Mouse (Mus musculus): ENCODE measurements around the gene Msh4. TPM values are rescaled to one million over a fixed set of nuclear protein-coding genes. Genes with fewer than 3 reads are reported as not detected.
A peak's percentile ranks its signal among the peaks of the same experiment; 100 is the strongest.

Msh4 gene
- polyA plus RNA-seq, 1 experiment, result 1.8 TPM

GRCm38 (mm10) chr3:153905251-153906135 is 445 bp downstream of the Msh4 start:
- H3K27me3 ChIP-seq (ENCODE audit: control insufficient read depth, insufficient read depth, low read length, poor library complexity, severe bottlenecking), result no peaks in the 10 kb centered on the region
- H3K27ac ChIP-seq (ENCODE audit: insufficient read depth, low read length), result peak overlapping the region; percentile 44; the same call in 1 of the 2 replicates
- peak overlapping the region; percentile 53 for H3K9ac ChIP-seq (ENCODE audit: low read depth, poor library complexity, severe bottlenecking)
- H3K4me3 ChIP-seq (ENCODE audit: low read depth, low read length), result peak overlapping the region; percentile 50
- H3K4me1 ChIP-seq (ENCODE audit: control insufficient read depth, insufficient read depth, low read length), result no peaks in the 10 kb centered on the region
- H3K9me3 ChIP-seq (replicated peaks; ENCODE audit: control insufficient read depth, insufficient read depth, low read length, poor library complexity, severe bottlenecking), result no peaks in the 10 kb centered on the region
- TF ChIP-seq EP300 (IDR thresholded peaks at IDR 0.05; ENCODE audit: insufficient read depth, low read depth, low read length), result peak; percentile 52; the same call in 1 of the 2 replicates
- TF ChIP-seq POLR2A (IDR thresholded peaks at IDR 0.05; ENCODE audit: insufficient read depth, low read length), result peak; percentile 55
- no peak for TF ChIP-seq CTCF (IDR thresholded peaks at IDR 0.05; ENCODE audit: low read depth, low read length)
- H3K36me3 ChIP-seq (ENCODE audit: control insufficient read depth, insufficient read depth, low read length, poor library complexity, severe bottlenecking), result peaks cover 45% of the 10 kb centered on the region

GRCm38 (mm10) chr3:153904586-153904985 is 1.4 kb downstream of the Msh4 start:
- Histone ChIP-seq H3K4me3 (ENCODE audit: low read depth, low read length) (no peak overlapping the region), H3K27me3 (ENCODE audit: control insufficient read depth, insufficient read depth, low read length, poor library complexity, severe bottlenecking) (no peaks in the 10 kb centered on the region), H3K27ac (ENCODE audit: insufficient read depth, low read length) (no peak overlapping the region), H3K9ac (ENCODE audit: low read depth, poor library complexity, severe bottlenecking) (peak overlapping the region; percentile 53; the same call in 1 of the 2 replicates), H3K36me3 (ENCODE audit: control insufficient read depth, insufficient read depth, low read length, poor library complexity, severe bottlenecking) (peaks cover 36% of the 10 kb centered on the region), H3K4me1 (ENCODE audit: control insufficient read depth, insufficient read depth, low read length) (no peaks in the 10 kb centered on the region), H3K9me3 (replicated peaks; ENCODE audit: control insufficient read depth, insufficient read depth, low read length, poor library complexity, severe bottlenecking) (no peaks in the 10 kb centered on the region)
- TF ChIP-seq EP300 (IDR thresholded peaks at IDR 0.05; ENCODE audit: insufficient read depth, low read depth, low read length) (no peak), CTCF (IDR thresholded peaks at IDR 0.05; ENCODE audit: low read depth, low read length) (peak; percentile 92)

GRCm38 (mm10) chr3:153902595-153902994 is 3.3 kb downstream of the Msh4 start:
- H3K4me3 ChIP-seq (ENCODE audit: low read depth, low read length), result no peak overlapping the region
- no peak overlapping the region for H3K9ac ChIP-seq (ENCODE audit: low read depth, poor library complexity, severe bottlenecking)
- H3K27me3 ChIP-seq (ENCODE audit: control insufficient read depth, insufficient read depth, low read length, poor library complexity, severe bottlenecking), result no peaks in the 10 kb centered on the region
- TF ChIP-seq CTCF (IDR thresholded peaks at IDR 0.05; ENCODE audit: low read depth, low read length), result no peak
- TF ChIP-seq EP300 (IDR thresholded peaks at IDR 0.05; ENCODE audit: insufficient read depth, low read depth, low read length), result no peak
- no peak for TF ChIP-seq POLR2A (IDR thresholded peaks at IDR 0.05; ENCODE audit: insufficient read depth, low read length)
- H3K4me1 ChIP-seq (ENCODE audit: control insufficient read depth, insufficient read depth, low read length), result no peaks in the 10 kb centered on the region
- no peaks in the 10 kb centered on the region for H3K9me3 ChIP-seq (replicated peaks; ENCODE audit: control insufficient read depth, insufficient read depth, low read length, poor library complexity, severe bottlenecking)
- no peak overlapping the region for H3K27ac ChIP-seq (ENCODE audit: insufficient read depth, low read length)
- peaks cover 16% of the 10 kb centered on the region for H3K36me3 ChIP-seq (ENCODE audit: control insufficient read depth, insufficient read depth, low read length, poor library complexity, severe bottlenecking)

GRCm38 (mm10) chr3:153901904-153902303 is 4.0 kb downstream of the Msh4 start:
- Histone ChIP-seq H3K27me3 (ENCODE audit: control insufficient read depth, insufficient read depth, low read length, poor library complexity, severe bottlenecking) (no peaks in the 10 kb centered on the region), H3K9ac (ENCODE audit: low read depth, poor library complexity, severe bottlenecking) (no peak overlapping the region), H3K36me3 (ENCODE audit: control insufficient read depth, insufficient read depth, low read length, poor library complexity, severe bottlenecking) (peaks cover 9% of the 10 kb centered on the region), H3K4me1 (ENCODE audit: control insufficient read depth, insufficient read depth, low read length) (no peaks in the 10 kb centered on the region), H3K27ac (ENCODE audit: insufficient read depth, low read length) (no peak overlapping the region), H3K4me3 (ENCODE audit: low read depth, low read length) (no peak overlapping the region), H3K9me3 (replicated peaks; ENCODE audit: control insufficient read depth, insufficient read depth, low read length, poor library complexity, severe bottlenecking) (no peaks in the 10 kb centered on the region)
- TF ChIP-seq CTCF (IDR thresholded peaks at IDR 0.05; ENCODE audit: low read depth, low read length) (no peak), EP300 (IDR thresholded peaks at IDR 0.05; ENCODE audit: insufficient read depth, low read depth, low read length) (no peak), POLR2A (IDR thresholded peaks at IDR 0.05; ENCODE audit: insufficient read depth, low read length) (no peak)

- H3K4me1 ChIP-seq (ENCODE audit: control insufficient read depth, insufficient read depth, low read length), result no peaks in the 10 kb centered on the region
- H3K27ac ChIP-seq (ENCODE audit: insufficient read depth, low read length), result no peak overlapping the region
- H3K36me3 ChIP-seq (ENCODE audit: control insufficient read depth, insufficient read depth, low read length, poor library complexity, severe bottlenecking), result no peaks in the 10 kb centered on the region
- H3K9ac ChIP-seq (ENCODE audit: low read depth, poor library complexity, severe bottlenecking), result no peak overlapping the region
- TF ChIP-seq CTCF (IDR thresholded peaks at IDR 0.05; ENCODE audit: low read depth, low read length), result no peak
- H3K4me3 ChIP-seq (ENCODE audit: low read depth, low read length), result no peak overlapping the region
- H3K9me3 ChIP-seq (replicated peaks; ENCODE audit: control insufficient read depth, insufficient read depth, low read length, poor library complexity, severe bottlenecking), result no peaks in the 10 kb centered on the region
- H3K27me3 ChIP-seq (ENCODE audit: control insufficient read depth, insufficient read depth, low read length, poor library complexity, severe bottlenecking), result no peaks in the 10 kb centered on the region
Measured at GRCm38 (mm10) chr3:153897216-153897615, 8.7 kb downstream of the Msh4 start.

GRCm38 (mm10) chr3:153895454-153895853 is 10.5 kb downstream of the Msh4 start:
- Histone ChIP-seq H3K9me3 (replicated peaks; ENCODE audit: control insufficient read depth, insufficient read depth, low read length, poor library complexity, severe bottlenecking) (no peaks in the 10 kb centered on the region), H3K4me1 (ENCODE audit: control insufficient read depth, insufficient read depth, low read length) (no peaks in the 10 kb centered on the region), H3K27ac (ENCODE audit: insufficient read depth, low read length) (no peak overlapping the region), H3K9ac (ENCODE audit: low read depth, poor library complexity, severe bottlenecking) (no peak overlapping the region), H3K4me3 (ENCODE audit: low read depth, low read length) (no peak overlapping the region), H3K27me3 (ENCODE audit: control insufficient read depth, insufficient read depth, low read length, poor library complexity, severe bottlenecking) (no peaks in the 10 kb centered on the region), H3K36me3 (ENCODE audit: control insufficient read depth, insufficient read depth, low read length, poor library complexity, severe bottlenecking) (no peaks in the 10 kb centered on the region)
- TF ChIP-seq CTCF (IDR thresholded peaks at IDR 0.05; ENCODE audit: low read depth, low read length) (no peak), EP300 (IDR thresholded peaks at IDR 0.05; ENCODE audit: insufficient read depth, low read depth, low read length) (no peak), POLR2A (IDR thresholded peaks at IDR 0.05; ENCODE audit: insufficient read depth, low read length) (no peak)

Measured in ES-Bruce4 (cell line).